Mouse (Mus musculus) MEL (cell line): ENCODE measurements around the gene Cbl. TPM values are rescaled to one million over a fixed set of nuclear protein-coding genes. Genes with fewer than 3 reads are reported as not detected.

Experiments used
- DNase-seq: peaks from one replicate; pipeline ENCODE4 v3.0.0; 2011; ENCODE audit warnings: low read depth, low spot score
- H3K27ac ChIP-seq: 2 replicates; pipeline ENCODE4 v1.5.1; 2012; ENCODE audit warnings: low read depth, mild to moderate bottlenecking, control low read depth, low read length, moderate library complexity; ENCODE audit not compliant: control insufficient read depth
- H3K27me3 ChIP-seq, 2 experiments: fragments of 150-350 bp in 1 of 2; sonication (generic) in 1 of 2; 2 replicates each; pipeline ENCODE4 v1.6.1; 2012; ENCODE audit warnings: low read length in 2 of 2, mild to moderate bottlenecking in 2 of 2, improper control_type of control experiment in 1 of 2, moderate library complexity in 1 of 2; ENCODE audit not compliant: insufficient read depth in 2 of 2, control insufficient read depth in 1 of 2
- H3K36me3 ChIP-seq, 2 experiments: 2 replicates each; pipeline ENCODE4 v1.6.1; 2012 to 2014; ENCODE audit warnings: low read length in 2 of 2, improper control_type of control experiment in 1 of 2, inconsistent platforms in 1 of 2, mild to moderate bottlenecking in 1 of 2; ENCODE audit not compliant: insufficient read depth in 2 of 2, control insufficient read depth in 1 of 2
- H3K4me1 ChIP-seq, 2 experiments: fragments of 150-350 bp in 1 of 2; sonication (generic) in 1 of 2; 2 replicates each; pipeline ENCODE4 v1.6.1; 2012; ENCODE audit warnings: low read length in 2 of 2, improper control_type of control experiment in 1 of 2, mild to moderate bottlenecking in 1 of 2; ENCODE audit not compliant: insufficient read depth in 2 of 2, control insufficient read depth in 1 of 2
- H3K4me3 ChIP-seq, 2 experiments: fragments of 150-350 bp in 1 of 2; sonication (generic) in 1 of 2; 2 replicates each; pipeline ENCODE4 v1.5.1; 2012; ENCODE audit warnings: low read depth in 2 of 2, low read length in 2 of 2, mild to moderate bottlenecking in 2 of 2, moderate library complexity in 2 of 2, control low read depth in 1 of 2, improper control_type of control experiment in 1 of 2; ENCODE audit not compliant: control insufficient read depth in 1 of 2, insufficient read depth in 1 of 2
- H3K79me2 ChIP-seq: 2 replicates; pipeline ENCODE4 v1.6.1; 2012; ENCODE audit warnings: mild to moderate bottlenecking, low read length, moderate library complexity; ENCODE audit not compliant: control insufficient read depth, poor library complexity, insufficient read depth
- H3K9ac ChIP-seq: 2 replicates; pipeline ENCODE4 v1.6.1; 2012; ENCODE audit warnings: low read depth, mild to moderate bottlenecking, control low read depth, low read length, moderate library complexity; ENCODE audit not compliant: control insufficient read depth, poor library complexity, severe bottlenecking
- H3K9me3 ChIP-seq: fragments of 150-350 bp; sonication (generic); replicated peaks from 2 replicates; pipeline ENCODE4 v1.6.1; 2012; ENCODE audit warnings: mild to moderate bottlenecking, low read length, improper control_type of control experiment, moderate library complexity; ENCODE audit not compliant: insufficient read depth
- BHLHE40 ChIP-seq: IDR thresholded peaks from 2 replicates; pipeline ENCODE4 v1.6.1; 2012; ENCODE audit warnings: low read depth, mild to moderate bottlenecking, inconsistent platforms, low read length, improper control_type of control experiment, borderline replicate concordance
- CTCF ChIP-seq, 3 experiments: IDR thresholded peaks in 2 of 3; conservative IDR thresholded peaks in 1 of 3; 2 replicates each; pipeline ENCODE4 v1.5.1; 2011 to 2012; ENCODE audit warnings: low read length in 3 of 3, low read depth in 2 of 3, mild to moderate bottlenecking in 2 of 3, improper control_type of control experiment in 1 of 3, inconsistent platforms in 1 of 3, mixed read lengths in 1 of 3, moderate library complexity in 1 of 3; ENCODE audit not compliant: control insufficient read depth in 1 of 3, insufficient read depth in 1 of 3, poor library complexity in 1 of 3, severe bottlenecking in 1 of 3
- ELF1 ChIP-seq: IDR thresholded peaks from 2 replicates; pipeline ENCODE4 v1.6.1; 2014; ENCODE audit warnings: low read depth, mild to moderate bottlenecking, inconsistent platforms, low read length, improper control_type of control experiment, moderate library complexity
- EP300 ChIP-seq, 2 experiments: IDR thresholded peaks; 2 replicates each; pipeline ENCODE4 v1.6.1; 2011; ENCODE audit warnings: improper control_type of control experiment in 2 of 2, low read length in 2 of 2, low read depth in 1 of 2, mild to moderate bottlenecking in 1 of 2
- GABPA ChIP-seq: IDR thresholded peaks from 2 replicates; pipeline ENCODE4 v1.6.1; 2012; ENCODE audit warnings: low read depth, mild to moderate bottlenecking, inconsistent platforms, low read length, improper control_type of control experiment, moderate library complexity
- GATA1 ChIP-seq: IDR thresholded peaks from 2 replicates; pipeline ENCODE4 v1.6.1; 2011; ENCODE audit warnings: low read depth, low read length, improper control_type of control experiment
- JUND ChIP-seq: IDR thresholded peaks from 2 replicates; pipeline ENCODE4 v1.6.1; 2011; ENCODE audit warnings: low read depth, mild to moderate bottlenecking, improper control_type of control experiment, low read length
- KAT2A ChIP-seq: conservative IDR thresholded peaks from 2 replicates; pipeline ENCODE4 v1.6.1; 2012; ENCODE audit warnings: low read depth, low read length, improper control_type of control experiment, inconsistent platforms
- MAX ChIP-seq: IDR thresholded peaks from 2 replicates; pipeline ENCODE4 v1.6.1; 2011; ENCODE audit warnings: low read length, improper control_type of control experiment
- MAZ ChIP-seq: IDR thresholded peaks from 2 replicates; pipeline ENCODE4 v1.6.1; 2012; ENCODE audit warnings: low read depth, mild to moderate bottlenecking, inconsistent platforms, low read length, improper control_type of control experiment
- MEF2A ChIP-seq: IDR thresholded peaks from 2 replicates; pipeline ENCODE4 v1.6.1; 2014; ENCODE audit warnings: low read depth, mild to moderate bottlenecking, inconsistent platforms, low read length, improper control_type of control experiment; ENCODE audit not compliant: poor library complexity, insufficient replicate concordance, severe bottlenecking; ENCODE audit errors: extremely low read depth
- MXI1 ChIP-seq: IDR thresholded peaks from 2 replicates; pipeline ENCODE4 v1.6.1; 2011; ENCODE audit warnings: mild to moderate bottlenecking, low read depth, low read length, improper control_type of control experiment
- MYB ChIP-seq: IDR thresholded peaks from 2 replicates; pipeline ENCODE4 v1.6.1; 2011; ENCODE audit warnings: mild to moderate bottlenecking, low read depth, low read length, improper control_type of control experiment
- NELFE ChIP-seq: IDR thresholded peaks from 2 replicates; pipeline ENCODE4 v1.6.1; 2011; ENCODE audit warnings: low read depth, low read length, improper control_type of control experiment
- POLR2AphosphoS2 ChIP-seq: IDR thresholded peaks from 2 replicates; pipeline ENCODE4 v1.6.1; 2011; ENCODE audit warnings: low read length, improper control_type of control experiment
- POLR2AphosphoS5 ChIP-seq: IDR thresholded peaks from 2 replicates; pipeline ENCODE4 v1.6.1; 2012; ENCODE audit warnings: low read depth, borderline replicate concordance, mild to moderate bottlenecking, inconsistent platforms, low read length, moderate library complexity, mixed read lengths
- RAD21 ChIP-seq: IDR thresholded peaks from 2 replicates; pipeline ENCODE4 v1.6.1; 2011; ENCODE audit warnings: mild to moderate bottlenecking, low read depth, low read length, improper control_type of control experiment
- SIN3A ChIP-seq: IDR thresholded peaks from 2 replicates; pipeline ENCODE4 v1.6.1; 2012; ENCODE audit warnings: low read length, improper control_type of control experiment, inconsistent platforms
- SMC3 ChIP-seq: IDR thresholded peaks from 2 replicates; pipeline ENCODE4 v1.6.1; 2011; ENCODE audit warnings: low read depth, low read length, improper control_type of control experiment
- TBP ChIP-seq: IDR thresholded peaks from 2 replicates; pipeline ENCODE4 v1.8.0; 2011; ENCODE audit warnings: low read depth, low read length, improper control_type of control experiment
- TCF12 ChIP-seq: IDR thresholded peaks from 2 replicates; pipeline ENCODE4 v1.6.1; 2014; ENCODE audit warnings: low read depth, mild to moderate bottlenecking, inconsistent platforms, low read length, improper control_type of control experiment, moderate library complexity
- UBTF ChIP-seq: IDR thresholded peaks from 2 replicates; pipeline ENCODE4 v1.6.1; 2012; ENCODE audit warnings: low read depth, mild to moderate bottlenecking, inconsistent platforms, low read length, improper control_type of control experiment, moderate library complexity, borderline replicate concordance; ENCODE audit not compliant: insufficient read depth
- ZC3H11A ChIP-seq: IDR thresholded peaks from 2 replicates; pipeline ENCODE4 v1.6.1; 2012; ENCODE audit warnings: low read depth, mild to moderate bottlenecking, inconsistent platforms, low read length, improper control_type of control experiment
- ZKSCAN1 ChIP-seq: IDR thresholded peaks from 2 replicates; pipeline ENCODE4 v1.6.1; 2012; ENCODE audit warnings: low read depth, mild to moderate bottlenecking, inconsistent platforms, low read length, improper control_type of control experiment, moderate library complexity
- ZMIZ1 ChIP-seq: IDR thresholded peaks from 2 replicates; pipeline ENCODE4 v1.6.1; 2012; ENCODE audit warnings: low read depth, mild to moderate bottlenecking, inconsistent platforms, low read length, improper control_type of control experiment, moderate library complexity
- ZNF384 ChIP-seq: IDR thresholded peaks from 2 replicates; pipeline ENCODE4 v1.6.1; 2012; ENCODE audit warnings: low read depth, mild to moderate bottlenecking, inconsistent platforms, low read length, improper control_type of control experiment
- polyA plus RNA-seq, 2 experiments: library from polyadenylated mRNA; stranded (reverse) in 1 of 2; unstranded in 1 of 2; fragments of >175 nt in 1 of 2; fragments of >200 nt in 1 of 2; gene quantifications; 2 replicates each; pipeline versions ENCODE4 v1.2.1 to v1.2.4; 2012; ENCODE audit warnings: low replicate concordance in 2 of 2, low read depth in 1 of 2; ENCODE audit not compliant: insufficient read length in 2 of 2, insufficient read depth in 1 of 2, missing spikeins in 1 of 2
- total RNA-seq: library from RNA; depleted of rRNA; stranded (reverse); fragments of 300-350 nt; gene quantifications from 2 replicates; pipeline ENCODE4 v1.2.3, GENCODE M21; 2012

Cbl gene
- total and polyA plus RNA-seq, 3 experiments = 9.1 to 41.1 (median 36.8) TPM

GRCm38 (mm10) chr9:44126746-44127145, 107.1 kb downstream of the Cbl start:
- peaks cover 0 to 2% of the 10 kb centered on the region in 2 experiments; a peak in 1 of 4 replicates for H3K36me3 ChIP-seq
- no peak overlapping the region for H3K4me3 ChIP-seq
- TF ChIP-seq TBP (0 out of 2 replicates have a peak, but pooled peaks have one; percentile 32), UBTF (no peak), GABPA (no peak), KAT2A (no peak)
- TF ChIP-seq, all 39 proteins: peak for 1
- Histone ChIP-seq H3K79me2 (no peaks in the 10 kb centered on the region), H3K27ac (no peak overlapping the region), H3K4me1 (peaks cover 0 to 6% of the 10 kb centered on the region in 2 experiments; a peak in 1 of 4 replicates), H3K9ac (no peak overlapping the region), H3K27me3 (no peaks in the 10 kb centered on the region; a peak in 1 of 4 replicates), H3K9me3 (no peaks in the 10 kb centered on the region)
- DNase-seq = no peak

DNA sequence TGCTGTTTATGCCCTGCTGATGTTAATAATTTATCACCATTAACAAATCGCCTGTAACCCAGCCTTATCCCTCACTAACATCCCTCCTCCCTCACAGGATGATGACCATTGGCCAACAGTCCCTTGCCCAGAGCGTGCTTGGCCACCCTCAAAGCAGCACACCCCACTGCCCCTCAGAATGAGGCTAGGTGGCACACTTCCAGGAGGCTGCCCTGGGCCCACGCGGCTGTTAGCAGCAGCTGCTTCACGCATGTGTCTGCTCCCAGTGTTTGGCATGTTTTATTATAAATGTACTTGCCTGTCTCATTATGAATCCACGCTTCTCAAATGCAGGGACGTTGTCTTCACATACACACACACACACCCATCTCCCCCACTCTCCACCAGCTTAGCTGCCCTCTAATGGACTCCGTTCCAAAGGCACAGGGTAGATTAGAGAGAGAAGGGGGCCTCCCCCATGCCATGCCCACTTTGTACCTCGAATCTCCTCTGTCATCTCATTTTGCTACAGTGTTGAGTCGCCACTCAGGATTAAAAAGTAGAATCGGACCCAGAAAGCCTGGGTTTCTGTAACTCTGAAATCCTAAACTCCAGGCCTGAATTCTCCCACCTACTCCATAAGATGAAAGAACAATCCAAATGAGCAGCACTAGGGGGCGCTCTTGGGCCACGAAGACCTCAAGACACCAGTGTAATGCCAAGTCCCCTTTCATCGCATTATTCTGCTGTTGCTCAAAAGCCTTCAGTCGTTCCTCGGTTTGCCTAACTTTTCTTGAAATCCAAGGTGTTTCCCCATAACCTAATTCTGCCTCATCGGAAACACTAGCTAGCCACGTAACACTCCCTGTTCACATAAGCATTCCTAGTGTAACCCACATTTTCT, 108.1 kb downstream of the Cbl start:
- Histone ChIP-seq H3K4me3 (peak overlapping the region; percentile 45), H3K9ac (peak overlapping the region; percentile 42), H3K27ac (no peak overlapping the region)

More for the DNA sequence above, 108.1 kb downstream of the Cbl start:
- peaks cover 0 to 2% of the 10 kb centered on the region in 2 experiments; a peak in 1 of 4 replicates for H3K36me3 ChIP-seq
- no peaks in the 10 kb centered on the region for H3K27me3 ChIP-seq
- peak; percentile 92 for DNase-seq
- H3K4me1 ChIP-seq = peaks cover 0 to 6% of the 10 kb centered on the region in 2 experiments; a peak in 1 of 4 replicates
- H3K79me2 ChIP-seq = no peaks in the 10 kb centered on the region
- no peaks in the 10 kb centered on the region for H3K9me3 ChIP-seq
- TF ChIP-seq GATA1 (no peak), ELF1 (no peak), MAZ (0 out of 2 replicates have a peak, but pooled peaks have one; percentile 51), ZC3H11A (peak; percentile 84), NELFE (0 out of 2 replicates have a peak, but pooled peaks have one; percentile 22), POLR2AphosphoS2 (no peak), KAT2A (no peak), SIN3A (peak; percentile 58; the same call in 1 of the 2 replicates), RAD21 (peak; percentile 95), EP300 (IDR thresholded peaks at IDR 0.05; ENCODE audit: low read depth in 1 of 2, low read length in 2 of 2) (no peak), JUND (peak; percentile 32; the same call in 1 of the 2 replicates), TBP (no peak), ZNF384 (peak; percentile 38), CTCF (IDR thresholded peaks at IDR 0.05 in 2 of 3, conservative IDR thresholded peaks at IDR 0.05 in 1 of 3; ENCODE audit: control insufficient read depth in 1 of 3, insufficient read depth in 1 of 3, low read depth in 2 of 3, low read length in 3 of 3, poor library complexity in 1 of 3, severe bottlenecking in 1 of 3) (peak; percentile 82 to 96 (median 89)), MAX (no peak), MYB (no peak), GABPA (no peak), POLR2AphosphoS5 (no peak), MEF2A (no peak), TCF12 (no peak), BHLHE40 (peak; percentile 39; the same call in 1 of the 2 replicates), ZKSCAN1 (no peak), SMC3 (peak; percentile 86), MXI1 (peak; percentile 61; the same call in 1 of the 2 replicates), ZMIZ1 (no peak)
- TF ChIP-seq, all 39 proteins: peak for 11
